Mouse (Mus musculus) urinary bladder, postnatal 25 days (tissue): ENCODE data around the gene Mt2.

Experiments used
- DNase-seq: peaks from one replicate; pipeline ENCODE4 v3.0.0; 2022; ENCODE audit warnings: low spot score

Gene Mt2

DNA sequence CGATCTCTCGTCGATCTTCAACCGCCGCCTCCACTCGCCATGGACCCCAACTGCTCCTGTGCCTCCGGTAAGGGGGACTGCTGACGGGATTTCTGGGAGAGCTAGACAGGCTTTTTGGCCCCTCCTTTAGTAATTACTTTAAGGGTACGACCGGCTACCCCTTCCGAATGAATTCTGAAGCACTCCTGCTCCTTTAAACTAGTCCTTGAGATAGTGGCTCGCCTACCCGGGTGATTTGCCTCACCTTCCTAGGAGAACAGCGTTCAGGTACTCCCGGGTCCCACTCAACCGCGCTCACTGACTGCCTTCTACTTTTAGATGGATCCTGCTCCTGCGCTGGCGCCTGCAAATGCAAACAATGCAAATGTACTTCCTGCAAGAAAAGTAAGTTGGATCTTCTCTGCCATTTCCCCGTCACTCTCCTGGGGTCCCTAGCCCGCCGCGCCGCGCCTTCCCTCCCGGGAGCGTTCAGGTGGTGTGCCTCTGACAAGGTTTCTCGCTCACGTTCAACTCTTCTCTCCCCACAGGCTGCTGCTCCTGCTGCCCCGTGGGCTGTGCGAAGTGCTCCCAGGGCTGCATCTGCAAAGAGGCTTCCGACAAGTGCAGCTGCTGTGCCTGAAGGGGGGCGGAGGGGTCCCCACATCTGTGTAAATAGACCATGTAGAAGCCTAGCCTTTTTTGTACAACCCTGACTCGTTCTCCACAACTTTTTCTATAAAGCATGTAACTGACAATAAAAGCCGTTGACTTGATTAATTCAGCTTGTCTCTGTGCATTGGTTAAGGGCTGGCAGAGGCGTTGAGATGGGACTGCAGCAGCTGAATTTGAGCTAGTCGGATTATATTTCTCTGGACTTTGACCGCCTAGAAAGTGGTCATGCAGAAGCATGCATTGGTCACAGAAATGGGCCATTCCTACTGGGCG lies 607 bp downstream of the Mt2 start:
- DNase-seq, result no peak

GRCm38 (mm10) chr8:94173848-94174403 lies 1.5 kb downstream of the Mt2 start:
- DNase-seq, result no peak

DNA sequence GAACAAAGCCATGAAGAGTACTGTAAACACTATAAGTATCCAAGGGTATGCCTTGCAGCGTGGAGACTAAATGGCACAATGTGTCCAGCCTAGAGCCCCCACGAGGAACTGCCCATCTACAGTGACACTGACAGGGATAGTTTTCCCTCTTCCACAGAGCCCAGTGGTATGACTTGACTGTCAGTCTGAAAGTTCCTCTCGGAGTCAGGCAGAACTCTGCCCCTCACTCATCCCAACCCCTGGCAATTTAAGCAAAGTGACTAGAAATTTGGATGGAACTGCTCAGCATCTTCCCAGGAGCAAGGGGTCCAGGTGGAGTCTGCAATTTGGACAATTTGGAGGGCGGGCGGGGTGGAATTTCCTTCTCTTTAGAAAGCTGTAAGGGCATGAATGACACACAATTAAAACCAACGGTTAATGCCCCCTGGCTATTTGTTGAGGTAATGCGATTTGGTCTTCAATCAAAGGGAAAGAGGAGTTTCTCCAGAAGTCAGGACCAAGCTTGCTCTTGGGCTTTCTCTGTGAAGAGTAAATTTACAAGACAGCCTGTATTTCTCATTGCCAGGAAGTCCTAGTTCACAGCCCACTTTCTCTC lies 2.3 kb downstream of the Mt2 start:
- DNase-seq, result no peak

GRCm38 (mm10) chr8:94177716-94178390 lies 5.4 kb downstream of the Mt2 start:
- no peak for DNase-seq

- DNase-seq, result peak; percentile 81
Observed at GRCm38 (mm10) chr8:94178857-94179712, 6.6 kb downstream of the Mt2 start, which contains the start of gene Mt1. Mt1 (plus strand) TSS chr8:94179082.

GRCm38 (mm10) chr8:94179713-94180560 lies 7.5 kb downstream of the Mt2 start:
- no peak for DNase-seq

DNA sequence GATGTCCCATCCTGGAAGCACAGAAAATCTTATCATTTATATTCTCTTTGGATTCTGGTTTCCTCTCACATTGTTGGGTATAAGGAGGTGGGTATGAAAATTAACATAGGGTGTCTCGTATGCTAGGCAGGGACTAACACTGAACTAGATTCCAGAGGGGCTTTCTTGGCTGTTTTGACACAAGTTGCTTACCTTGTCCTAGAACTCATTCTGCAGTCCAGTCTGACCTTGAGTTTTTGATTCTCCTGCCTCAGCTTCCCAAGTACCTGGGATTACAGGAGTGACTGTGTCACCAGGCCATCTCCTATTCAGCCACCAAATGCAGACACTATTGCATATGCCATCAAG lies 8.1 kb downstream of the Mt2 start:
- no peak for DNase-seq

DNA sequence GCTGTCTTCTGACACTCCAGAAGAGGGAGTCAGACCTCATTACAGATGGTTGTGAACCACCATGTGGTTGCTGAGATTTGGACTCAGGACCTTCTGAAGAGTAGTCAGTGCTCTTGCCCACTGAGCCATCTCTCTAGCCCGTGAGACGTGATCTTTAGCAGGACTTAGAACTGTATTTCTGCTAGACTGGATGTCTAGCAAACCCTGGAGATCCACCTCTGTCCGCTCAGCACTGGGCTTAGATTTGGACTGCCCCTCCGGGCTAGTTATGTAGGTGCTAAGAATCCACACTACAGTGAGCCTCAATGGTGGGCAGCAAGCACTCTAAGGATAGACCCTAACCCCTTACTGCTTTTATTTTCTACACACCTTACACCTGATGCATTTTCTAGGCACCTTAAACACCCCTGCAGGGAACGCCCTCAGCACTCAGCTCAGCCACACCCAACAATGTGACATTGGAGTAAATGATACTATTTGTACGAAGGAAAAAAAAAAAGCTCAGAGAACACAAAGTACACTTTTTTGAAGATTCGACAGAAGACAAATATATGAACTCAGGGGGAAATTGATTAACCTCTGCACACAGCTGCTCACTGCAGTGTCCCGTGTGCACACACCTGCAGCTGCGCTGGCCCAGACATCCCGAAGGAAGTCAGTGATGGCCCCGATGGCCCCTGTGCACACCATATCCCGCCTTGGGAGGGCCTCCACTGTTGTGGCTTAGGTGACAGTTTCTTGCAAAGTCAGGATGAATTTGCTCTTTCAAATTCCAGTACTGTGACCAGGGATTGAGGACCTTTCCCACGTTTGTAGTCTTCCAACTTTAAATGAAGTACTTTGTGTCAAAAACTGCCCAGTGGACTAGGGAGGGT lies 9.8 kb downstream of the Mt2 start:
- DNase-seq, result no peak

DNA sequence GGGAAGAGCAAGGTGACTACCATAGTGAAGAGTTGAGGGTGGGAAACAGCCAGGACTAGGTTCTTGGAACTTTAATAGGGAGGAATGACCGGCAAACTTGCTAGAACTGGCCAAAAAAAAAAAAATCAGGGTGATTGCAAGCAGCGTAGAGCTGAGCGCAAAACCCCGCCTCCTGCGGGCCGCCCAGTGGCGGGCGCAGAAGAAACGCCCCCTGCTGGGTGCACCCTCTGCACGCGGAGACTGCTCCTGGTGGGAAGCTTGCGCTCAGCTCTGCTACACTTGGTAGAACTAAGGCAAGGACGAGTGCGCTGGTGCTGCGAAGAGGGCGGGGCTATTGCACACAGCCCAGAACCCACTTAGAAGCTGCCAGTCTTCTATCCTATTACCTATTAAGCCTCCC lies 10.7 kb downstream of the Mt2 start:
- peak; percentile 79 for DNase-seq

- DNase-seq, result no peak
Observed at GRCm38 (mm10) chr8:94184357-94184843, 11.9 kb downstream of the Mt2 start.

- DNase-seq, result no peak
Observed at GRCm38 (mm10) chr8:94185791-94186190, 13.3 kb downstream of the Mt2 start.

DNA sequence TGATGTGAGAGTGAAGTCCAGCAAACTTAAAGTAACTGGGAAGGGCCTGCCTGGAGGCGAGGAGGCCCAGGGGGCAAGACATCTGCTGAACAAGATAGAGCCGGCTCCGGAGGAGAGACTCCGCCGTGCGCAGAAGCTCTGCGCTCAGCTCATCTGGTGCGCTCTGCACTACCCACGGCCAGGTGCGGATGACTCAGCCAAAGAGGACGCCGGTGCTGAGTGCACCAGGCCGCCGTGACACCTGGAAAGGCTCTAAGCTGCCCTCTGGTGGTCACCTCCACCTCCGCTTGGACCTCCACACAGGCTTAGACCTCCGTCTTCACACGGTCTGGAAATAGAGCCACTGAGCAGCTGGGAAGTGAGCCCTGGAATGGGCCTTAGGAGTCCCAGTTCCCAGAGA lies 14.1 kb downstream of the Mt2 start:
- DNase-seq, result peak; percentile 79

GRCm38 (mm10) chr8:94187290-94188002 lies 15.0 kb downstream of the Mt2 start:
- DNase-seq, result no peak

GRCm38 (mm10) chr8:94189275-94190031 lies 17.0 kb downstream of the Mt2 start:
- DNase-seq, result no peak

DNA sequence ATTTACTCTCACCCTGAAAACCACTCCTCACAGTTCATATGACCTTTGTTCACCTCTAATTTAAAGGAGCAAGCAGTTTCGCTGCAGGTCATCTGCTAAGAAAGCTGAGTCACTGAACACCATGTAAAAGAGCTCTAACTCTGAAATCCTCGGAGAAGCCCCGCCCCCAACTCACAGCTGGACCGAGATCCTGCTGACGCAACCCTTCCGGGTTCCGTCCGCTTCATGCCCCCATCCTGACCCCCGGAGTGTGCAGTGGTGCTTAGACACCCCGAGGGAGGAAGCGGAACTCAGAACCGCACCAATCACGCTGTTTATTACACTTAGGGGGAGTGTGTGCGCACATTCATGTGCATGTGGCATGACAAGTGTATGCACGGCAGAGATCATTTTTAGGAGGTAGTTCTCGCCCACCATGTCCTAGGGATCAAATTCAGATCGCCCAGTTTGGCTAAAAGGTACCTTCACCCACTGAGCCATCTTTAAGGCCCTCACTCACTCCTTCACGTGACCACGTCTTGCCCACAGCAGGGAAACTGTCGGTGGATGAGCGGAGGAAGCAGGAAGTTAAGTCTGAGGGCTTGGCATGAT lies 18.7 kb downstream of the Mt2 start:
- peak; percentile 65 for DNase-seq

DNA sequence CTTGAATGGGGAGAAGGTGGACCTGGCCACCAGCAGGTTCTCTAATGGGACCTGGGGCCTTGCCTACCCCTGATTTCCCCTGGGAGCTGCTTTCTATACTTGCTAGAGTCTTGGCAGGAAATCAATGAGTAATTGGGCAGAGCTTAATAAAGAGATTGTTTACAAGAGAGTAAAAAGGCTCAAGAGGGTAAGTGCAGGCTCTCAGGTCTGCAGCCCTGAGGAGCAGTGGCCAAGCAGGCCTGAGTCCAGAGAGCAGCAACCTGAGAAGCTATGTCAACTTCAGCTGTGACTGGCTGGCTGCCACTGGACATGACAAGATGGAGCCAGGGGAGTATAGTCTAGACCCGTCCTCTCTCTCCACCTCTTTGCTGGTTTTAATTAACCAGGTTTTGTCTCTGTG lies 20.5 kb downstream of the Mt2 start:
- no peak for DNase-seq

- no peak for DNase-seq
Observed at GRCm38 (mm10) chr8:94194591-94195223, 22.2 kb downstream of the Mt2 start.
